Mouse (Mus musculus) C2C12 (cell line): ENCODE data around the gene Actb.

ENCODE experiments used
- CEBPB ChIP-seq: IDR thresholded peaks from one replicate; pipeline ENCODE4 v1.6.1; 2011; ENCODE audit warnings: low read depth, mild to moderate bottlenecking, control low read depth, moderate library complexity
- CTCF ChIP-seq: IDR thresholded peaks from one replicate; pipeline ENCODE4 v1.5.1; 2011; ENCODE audit not compliant: control insufficient read depth, insufficient read depth, insufficient read length
- FOSL1 ChIP-seq: IDR thresholded peaks from one replicate; pipeline ENCODE4 v1.8.0; 2011; ENCODE audit warnings: mild to moderate bottlenecking, low read length; ENCODE audit not compliant: poor library complexity, insufficient read depth, severe bottlenecking
- MAX ChIP-seq: IDR thresholded peaks from one replicate; pipeline ENCODE4 v1.6.1; 2011; ENCODE audit warnings: mild to moderate bottlenecking, control low read depth
- MYOD1 ChIP-seq: IDR thresholded peaks from one replicate; pipeline ENCODE4 v1.6.1; 2011; ENCODE audit warnings: low read depth; ENCODE audit not compliant: control insufficient read depth, insufficient read length
- MYOG ChIP-seq: IDR thresholded peaks from one replicate; pipeline ENCODE4 v1.6.1; 2011; ENCODE audit not compliant: control insufficient read depth, insufficient read length; ENCODE audit errors: extremely low read depth
- USF1 ChIP-seq: IDR thresholded peaks from one replicate; pipeline ENCODE4 v1.6.1; 2011; ENCODE audit warnings: low read depth, mild to moderate bottlenecking, control low read depth, moderate library complexity

- TF ChIP-seq CTCF (no peak), FOSL1 (no peak), MAX (no peak), CEBPB (no peak), USF1 (no peak), MYOD1 (no peak), MYOG (no peak)
These were observed 32.8 kb downstream of the Actb start for GRCm38 (mm10) chr5:142873718-142874117.
